Mouse (Mus musculus) liver, postnatal 0 days (tissue): ENCODE data around the gene Dennd1c. TPM values are rescaled to one million over a fixed set of nuclear protein-coding genes. Genes with fewer than 3 reads are reported as not detected.
A peak's percentile ranks its signal among the peaks of the same experiment; 100 is the strongest.

Experiments
- ATAC-seq: fragments of 200-750 bp; cut with Nextera tagmentation; 2 replicates; pipeline ENCODE4 v1.8.0; 2017; ENCODE audit warnings: mild to moderate bottlenecking, moderate library complexity
- DNase-seq: peaks from one replicate; pipeline ENCODE4 v3.0.0-alpha.2; 2016
- H3K27ac ChIP-seq: fragments of 300-500 bp; sonication (generic); 2 replicates; pipeline ENCODE4 v1.5.1; 2014; ENCODE audit warnings: antibody characterized with exemption, moderate library complexity, mild to moderate bottlenecking, low read depth
- H3K27me3 ChIP-seq: fragments of 300-500 bp; sonication (generic); 2 replicates; pipeline ENCODE4 v1.6.1; 2014; ENCODE audit warnings: low read length, control low read depth, mixed read lengths; ENCODE audit not compliant: insufficient read depth
- H3K36me3 ChIP-seq: fragments of 300-500 bp; sonication (generic); replicated peaks from 2 replicates; pipeline ENCODE4 v1.6.1; 2014; ENCODE audit warnings: mild to moderate bottlenecking, control low read depth, low read length, moderate library complexity, mixed read lengths; ENCODE audit not compliant: insufficient read depth
- H3K4me1 ChIP-seq: fragments of 300-500 bp; sonication (generic); 2 replicates; pipeline ENCODE4 v1.6.1; 2014; ENCODE audit warnings: antibody characterized with exemption, mild to moderate bottlenecking, control low read depth; ENCODE audit not compliant: insufficient read depth
- H3K4me2 ChIP-seq: fragments of 300-500 bp; sonication (generic); 2 replicates; pipeline ENCODE4 v1.6.1; 2014; ENCODE audit warnings: low read depth, mild to moderate bottlenecking, low read length, moderate library complexity, mixed read lengths
- H3K4me3 ChIP-seq: fragments of 300-500 bp; sonication (generic); 2 replicates; pipeline ENCODE4 v1.5.1; 2014; ENCODE audit warnings: low read depth, low read length
- H3K9ac ChIP-seq: fragments of 300-500 bp; sonication (generic); replicated peaks from 2 replicates; pipeline ENCODE4 v1.6.1; 2014; ENCODE audit warnings: mild to moderate bottlenecking, moderate library complexity
- H3K9me3 ChIP-seq: fragments of 300-500 bp; sonication (generic); 2 replicates; pipeline ENCODE4 v1.6.1; 2016; ENCODE audit warnings: mild to moderate bottlenecking, control low read depth, low read length, mixed read lengths
- CTCF ChIP-seq: sonication (generic); IDR thresholded peaks from 2 replicates; pipeline ENCODE4 v1.5.1; 2016; ENCODE audit warnings: antibody characterized with exemption, low read depth
- EP300 ChIP-seq: IDR thresholded peaks from 2 replicates; pipeline ENCODE4 v1.6.1; 2016; ENCODE audit warnings: antibody characterized with exemption, low read depth, mild to moderate bottlenecking
- WGBS: fragments of 180-500 bp; shearing (Covaris S2); extraction: QIAGEN DNeasy Blood & Tissue Kit; methylation state at CpG from one replicate; pipeline ENCODE4 v1.1.7; 2014; ENCODE audit not compliant: insufficient replicate concordance; 5-methylcytosine and 5-hydroxymethylcytosine counted together
- polyA plus RNA-seq: library from polyadenylated mRNA; unstranded; fragments of >200 nt; fragmentation: Nextera tagmentation; extraction: Ambion mirVana; gene quantifications from 2 replicates; pipeline ENCODE4 v1.2.1, GENCODE M21; 2015

The Dennd1c gene
- polyA plus RNA-seq, 1 experiment from 2014 or later = 3.5 TPM

DNA sequence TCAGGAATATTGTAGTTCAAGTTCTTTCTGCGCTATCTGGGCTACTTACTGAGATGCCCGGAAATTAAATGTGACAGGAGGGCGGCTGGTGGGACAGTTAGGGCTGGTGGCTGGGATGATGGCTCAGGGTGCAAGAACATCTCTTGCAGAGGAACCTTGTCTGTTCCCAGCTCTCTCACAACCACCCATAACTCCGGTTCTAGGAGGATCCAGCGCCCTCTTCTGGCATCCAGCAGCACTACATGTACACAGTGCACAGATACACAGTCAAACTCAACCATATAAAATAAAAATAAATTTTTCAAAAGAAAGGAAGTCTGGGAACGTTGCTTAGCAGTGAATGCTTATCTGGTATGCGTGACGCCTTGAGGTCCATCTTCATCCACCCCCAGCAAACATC lies 39.3 kb downstream of the Dennd1c start:
- Histone ChIP-seq H3K36me3 (no peaks in the 10 kb centered on the region), H3K9ac (no peak overlapping the region), H3K4me1 (no peaks in the 10 kb centered on the region; the same call in 1 of the 2 replicates), H3K4me2 (no peak overlapping the region), H3K4me3 (no peak overlapping the region), H3K27ac (no peak overlapping the region), H3K9me3 (no peaks in the 10 kb centered on the region), H3K27me3 (no peaks in the 10 kb centered on the region)
- DNase-seq = no peak
- no peak for ATAC-seq
- TF ChIP-seq CTCF (peak; percentile 50), EP300 (no peak)
- WGBS = 40% methylated on average over 8 of the region's 8 CpGs

DNA sequence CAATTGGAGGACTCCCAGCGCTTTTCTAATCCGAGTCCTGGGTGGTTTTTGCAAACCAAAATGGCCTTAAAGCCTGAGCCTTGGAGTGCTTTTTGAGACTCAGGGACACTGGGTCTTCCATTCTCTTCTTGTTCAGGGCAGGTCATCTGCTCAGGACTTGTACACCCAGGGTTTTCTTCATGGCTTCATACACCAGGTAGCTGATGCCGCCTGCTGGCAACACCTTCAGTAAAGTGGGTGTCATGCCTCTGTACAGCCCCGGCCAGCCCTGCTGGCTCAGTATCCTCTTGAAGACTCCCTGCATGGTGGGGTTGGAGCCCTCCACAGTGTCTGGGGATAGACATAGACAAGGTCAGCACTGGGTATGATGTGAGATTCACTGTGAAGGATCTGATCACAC lies 45.5 kb downstream of the Dennd1c start:
- Histone ChIP-seq H3K4me3 (no peak overlapping the region), H3K4me2 (peak overlapping the region; percentile 82; the same call in 1 of the 2 replicates), H3K27me3 (no peaks in the 10 kb centered on the region), H3K9ac (no peak overlapping the region), H3K27ac (0 out of 2 replicates have a peak overlapping the region, but pooled peaks have one; percentile 91), H3K36me3 (peaks cover 9% of the 10 kb centered on the region), H3K9me3 (no peaks in the 10 kb centered on the region), H3K4me1 (peaks cover 22% of the 10 kb centered on the region)
- DNase-seq (no peak), ATAC-seq (no peak)
- TF ChIP-seq EP300 (no peak), CTCF (peak; percentile 11; the same call in 1 of the 2 replicates)
- WGBS = 78% methylated on average over 4 of the region's 4 CpGs

DNA sequence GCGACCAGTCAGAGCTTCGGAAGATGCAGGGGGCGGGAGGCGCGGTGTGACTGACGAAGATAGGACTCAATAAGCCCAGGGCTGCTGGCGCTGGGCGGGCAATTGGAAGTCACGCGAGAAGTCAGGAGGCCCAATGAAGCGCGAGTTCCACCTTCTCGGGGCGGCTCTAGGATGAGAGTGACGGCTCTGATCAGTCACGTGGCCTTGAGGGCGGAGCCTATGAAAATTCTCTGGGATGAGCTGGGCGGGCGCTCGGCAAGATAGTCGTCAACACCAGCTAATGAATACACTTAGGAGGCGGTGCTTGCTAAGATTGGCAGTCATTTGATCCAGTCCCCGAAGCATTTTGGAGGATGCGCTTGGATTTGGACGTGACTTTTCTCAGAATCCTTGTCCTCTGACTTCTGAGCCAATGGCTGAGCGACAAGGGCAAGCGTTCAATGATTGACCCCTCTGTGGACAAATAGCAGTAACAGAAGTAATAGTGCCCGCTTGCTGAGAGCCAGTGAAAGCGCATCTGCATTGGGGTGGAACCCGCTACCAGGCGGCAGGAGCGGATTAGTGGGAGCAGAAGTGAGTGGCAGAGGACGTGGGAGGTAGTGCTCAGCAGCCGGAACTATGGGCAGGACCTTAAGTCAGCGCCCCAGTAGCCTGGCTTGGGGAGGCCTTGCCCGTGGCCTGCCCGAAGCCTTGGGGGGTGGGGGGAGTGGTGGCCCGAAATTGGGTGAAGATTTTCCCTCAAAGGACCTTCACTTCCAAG lies 46.5 kb downstream of the Dennd1c start:
- DNase-seq = peak; percentile 99
- H3K9me3 ChIP-seq = no peaks in the 10 kb centered on the region
- H3K36me3 ChIP-seq = peaks cover 19% of the 10 kb centered on the region
- H3K27me3 ChIP-seq = no peaks in the 10 kb centered on the region
- H3K4me1 ChIP-seq = peaks cover 22% of the 10 kb centered on the region
- H3K9ac ChIP-seq = peak overlapping the region; percentile 64
- under 1% methylated on average over 38 of the region's 38 CpGs for WGBS
- TF ChIP-seq CTCF (0 out of 2 replicates have a peak, but pooled peaks have one; percentile 13), EP300 (0 out of 2 replicates have a peak, but pooled peaks have one; percentile 32)
- peak overlapping the region; percentile 72 for H3K4me3 ChIP-seq
- peak; percentile 89 for ATAC-seq
- H3K27ac ChIP-seq = peak overlapping the region; percentile 91
- peak overlapping the region; percentile 87 for H3K4me2 ChIP-seq

DNA sequence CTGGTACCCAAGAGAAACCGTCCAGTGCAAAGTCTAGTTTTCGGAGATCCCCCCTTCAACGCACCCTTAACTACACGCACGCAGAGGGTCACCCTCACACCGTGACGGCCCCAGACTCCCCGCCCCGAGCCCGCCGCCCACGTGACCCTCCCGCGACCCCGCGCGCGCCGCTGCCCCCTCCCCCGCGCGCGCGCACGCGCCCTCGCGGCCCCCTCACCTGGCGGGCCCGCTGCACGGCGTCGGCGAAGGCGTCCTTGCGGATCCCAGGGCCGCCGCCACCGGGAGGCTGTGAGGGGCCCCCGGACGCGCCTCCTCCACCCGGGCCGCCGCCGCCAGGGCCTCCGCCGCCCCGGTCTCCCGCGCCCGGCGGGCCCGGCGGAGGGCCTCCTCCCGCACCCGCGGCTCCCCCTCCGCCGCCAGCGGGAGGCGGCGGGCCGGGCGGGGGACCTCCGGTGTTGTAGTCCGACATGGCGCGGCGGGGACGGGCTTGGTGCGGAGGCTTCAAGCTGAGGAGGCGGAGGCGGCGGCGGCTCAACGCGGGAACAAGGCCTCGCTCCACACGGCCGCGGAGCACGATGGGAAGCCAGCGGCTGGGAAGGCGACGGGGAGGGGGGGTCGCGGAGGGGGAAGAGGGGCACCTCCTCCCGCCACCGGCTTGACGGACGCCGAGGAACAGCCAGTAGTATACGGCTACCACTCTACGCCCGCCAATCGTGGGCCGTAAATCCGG lies 47.2 kb downstream of the Dennd1c start, which contains the start of gene Khsrp:
Khsrp (minus strand) TSS at position 592 of the 730 bp plus-strand sequence.
- Histone ChIP-seq H3K27me3 (no peaks in the 10 kb centered on the region), H3K36me3 (peaks cover 25% of the 10 kb centered on the region), H3K4me2 (peak within 1 kb of the TSS; percentile 87), H3K9me3 (no peaks in the 10 kb centered on the region), H3K4me3 (peak within 1 kb of the TSS; percentile 72), H3K27ac (peak within 1 kb of the TSS; percentile 94), H3K4me1 (peaks cover 22% of the 10 kb centered on the region), H3K9ac (peak within 1 kb of the TSS; percentile 97)
- ATAC-seq = no peak
- TF ChIP-seq EP300 (no peak), CTCF (no peak)
- under 1% methylated on average over 61 of the region's 99 CpGs for WGBS
- DNase-seq = peak; percentile 61

DNA sequence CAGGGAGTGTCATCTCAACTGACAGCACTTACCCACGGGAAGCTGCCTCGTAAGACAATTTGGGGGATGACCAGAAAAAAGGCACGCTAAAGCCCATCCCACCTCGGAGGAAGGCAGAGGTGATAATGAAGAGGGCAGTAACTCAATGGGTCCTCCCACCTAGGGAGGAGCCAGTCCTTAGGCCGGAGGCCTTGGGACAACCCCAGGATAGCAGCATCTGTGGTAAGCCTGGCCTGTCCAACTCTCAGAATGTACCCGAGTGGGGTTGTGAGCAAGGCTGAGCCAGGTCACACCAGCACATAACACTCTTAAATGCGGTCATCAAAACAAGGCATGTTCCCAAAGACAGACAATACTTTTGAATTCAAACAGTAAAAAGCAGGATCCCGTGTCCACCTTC lies 48.6 kb downstream of the Dennd1c start:
- H3K4me1 ChIP-seq = peaks cover 22% of the 10 kb centered on the region
- H3K4me3 ChIP-seq = peak overlapping the region; percentile 72
- H3K27me3 ChIP-seq = no peaks in the 10 kb centered on the region
- DNase-seq (no peak), ATAC-seq (no peak)
- TF ChIP-seq EP300 (no peak), CTCF (no peak)
- peak overlapping the region; percentile 97 for H3K9ac ChIP-seq
- peak overlapping the region; percentile 87 for H3K4me2 ChIP-seq
- no peaks in the 10 kb centered on the region for H3K9me3 ChIP-seq
- 19% methylated on average over 8 of the region's 8 CpGs for WGBS
- H3K36me3 ChIP-seq = peaks cover 39% of the 10 kb centered on the region
- no peak overlapping the region for H3K27ac ChIP-seq

DNA sequence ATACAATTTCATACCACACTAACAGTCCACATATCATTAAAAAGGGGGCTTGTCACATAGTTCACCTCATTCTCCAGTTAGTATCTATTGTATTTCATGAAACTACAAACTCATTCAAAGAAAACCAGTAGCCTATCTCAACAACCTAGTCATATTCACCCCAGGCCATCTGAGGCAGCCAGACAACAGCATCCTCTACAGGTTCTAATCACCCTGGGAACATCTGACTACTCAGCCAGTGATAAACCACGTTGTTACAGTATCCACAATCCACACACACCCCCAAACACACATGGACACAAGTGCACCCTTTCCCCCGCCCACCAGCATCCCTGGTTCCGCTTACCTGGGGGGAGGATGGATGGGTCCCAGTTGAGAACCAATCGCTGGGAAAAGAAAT lies 50.8 kb downstream of the Dennd1c start:
- no peak overlapping the region for H3K4me2 ChIP-seq
- 76% methylated on average over 4 of the region's 4 CpGs for whole genome bisulfite sequencing
- H3K36me3 ChIP-seq = peaks cover 61% of the 10 kb centered on the region
- no peaks in the 10 kb centered on the region for H3K27me3 ChIP-seq
- H3K27ac ChIP-seq = no peak overlapping the region
- no peaks in the 10 kb centered on the region for H3K9me3 ChIP-seq
- no peak overlapping the region for H3K4me3 ChIP-seq
- ATAC-seq (no peak), DNase-seq (no peak)
- TF ChIP-seq EP300 (peak; percentile 69), CTCF (no peak)
- 0 out of 2 replicates have a peak overlapping the region, but pooled peaks have one; percentile 16 for H3K9ac ChIP-seq
- H3K4me1 ChIP-seq = peaks cover 19% of the 10 kb centered on the region
